Mouse (Mus musculus): ENCODE measurements around the gene Hist1h2bh. TPM values are rescaled to one million over a fixed set of nuclear protein-coding genes. Genes with fewer than 3 reads are reported as not detected.

Gene Hist1h2bh
- polyA plus RNA-seq, 1 experiment from 2014 or later = 0.31 TPM

DNA sequence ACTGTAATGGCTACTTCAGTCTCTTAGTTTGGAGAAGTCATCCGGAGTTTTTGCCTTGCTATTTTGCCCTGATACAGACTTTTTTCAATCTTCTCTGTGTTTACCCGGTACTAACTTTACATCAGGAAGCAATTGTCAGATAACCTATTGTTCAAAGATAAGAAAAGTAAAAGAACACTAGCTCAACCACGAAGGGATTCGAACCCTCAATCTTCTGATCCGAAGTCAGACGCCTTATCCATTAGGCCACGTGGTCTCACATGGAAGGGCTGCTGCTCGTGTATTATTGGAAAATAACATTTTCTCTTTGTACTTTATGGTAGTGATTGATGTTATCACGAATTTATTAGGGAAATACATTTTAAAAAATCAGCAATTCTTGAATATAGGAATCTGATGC is 39.4 kb downstream of the Hist1h2bh start:
- Histone ChIP-seq H3K27ac (no peak overlapping the region), H3K4me2 (replicated peaks) (no peak overlapping the region), H3K9me3 (no peaks in the 10 kb centered on the region), H3K4me1 (replicated peaks) (peaks cover 14% of the 10 kb centered on the region), H3K9ac (replicated peaks) (no peak overlapping the region), H3K4me3 (replicated peaks) (no peak overlapping the region), H3K36me3 (no peaks in the 10 kb centered on the region), H3K27me3 (peaks cover 28% of the 10 kb centered on the region)
- no peak for ATAC-seq
- WGBS = 3% methylated on average over 9 of the region's 9 CpGs

DNA sequence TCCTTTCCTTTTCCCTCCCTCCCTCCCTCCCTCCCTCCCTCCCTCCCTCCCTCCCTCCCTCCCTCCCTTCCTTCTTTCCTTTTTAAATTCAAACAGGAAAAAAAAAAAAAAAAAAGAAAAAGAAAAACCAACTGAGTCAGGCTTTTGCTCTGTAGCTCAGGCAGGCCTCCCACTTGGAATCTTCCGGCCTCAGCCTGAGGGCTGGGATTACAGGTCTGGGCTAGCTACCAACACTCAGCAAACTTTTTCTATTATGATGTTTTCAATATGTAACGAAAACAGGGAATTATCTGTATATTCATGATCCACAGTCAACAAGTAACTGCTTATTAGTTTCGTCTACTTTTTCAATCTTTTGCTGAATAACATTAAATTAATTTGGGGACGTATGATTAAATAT is 40.3 kb downstream of the Hist1h2bh start:
- Histone ChIP-seq H3K36me3 (no peaks in the 10 kb centered on the region), H3K4me1 (replicated peaks) (peaks cover 21% of the 10 kb centered on the region), H3K27ac (no peak overlapping the region), H3K27me3 (peaks cover 35% of the 10 kb centered on the region), H3K4me2 (replicated peaks) (no peak overlapping the region), H3K9ac (replicated peaks) (no peak overlapping the region), H3K9me3 (no peaks in the 10 kb centered on the region), H3K4me3 (replicated peaks) (no peak overlapping the region)
- WGBS = 37% methylated on average over 4 of the region's 4 CpGs
- ATAC-seq = no peak

- no peak overlapping the region for H3K27ac ChIP-seq
- H3K4me3 ChIP-seq (replicated peaks) = no peak overlapping the region
- H3K9ac ChIP-seq (replicated peaks) = no peak overlapping the region
- H3K36me3 ChIP-seq = no peaks in the 10 kb centered on the region
- WGBS = 30% methylated on average over 9 of the region's 9 CpGs
- no peak overlapping the region for H3K4me2 ChIP-seq (replicated peaks)
- peaks cover 29% of the 10 kb centered on the region for H3K27me3 ChIP-seq
- peaks cover 21% of the 10 kb centered on the region for H3K4me1 ChIP-seq (replicated peaks)
- H3K9me3 ChIP-seq = no peaks in the 10 kb centered on the region
- ATAC-seq = no peak
Measured at GRCm38 (mm10) chr13:23502031-23502567, 41.1 kb downstream of the Hist1h2bh start.

GRCm38 (mm10) chr13:23501511-23501910 is 41.7 kb downstream of the Hist1h2bh start:
- Histone ChIP-seq H3K27me3 (peaks cover 28% of the 10 kb centered on the region), H3K36me3 (no peaks in the 10 kb centered on the region), H3K9me3 (no peaks in the 10 kb centered on the region), H3K4me2 (replicated peaks) (0 out of 2 replicates have a peak overlapping the region, but pooled peaks have one; percentile 15), H3K27ac (no peak overlapping the region), H3K9ac (replicated peaks) (no peak overlapping the region), H3K4me3 (replicated peaks) (no peak overlapping the region), H3K4me1 (replicated peaks) (peaks cover 21% of the 10 kb centered on the region)
- WGBS = 22% methylated on average over 5 of the region's 5 CpGs
- no peak for ATAC-seq

DNA sequence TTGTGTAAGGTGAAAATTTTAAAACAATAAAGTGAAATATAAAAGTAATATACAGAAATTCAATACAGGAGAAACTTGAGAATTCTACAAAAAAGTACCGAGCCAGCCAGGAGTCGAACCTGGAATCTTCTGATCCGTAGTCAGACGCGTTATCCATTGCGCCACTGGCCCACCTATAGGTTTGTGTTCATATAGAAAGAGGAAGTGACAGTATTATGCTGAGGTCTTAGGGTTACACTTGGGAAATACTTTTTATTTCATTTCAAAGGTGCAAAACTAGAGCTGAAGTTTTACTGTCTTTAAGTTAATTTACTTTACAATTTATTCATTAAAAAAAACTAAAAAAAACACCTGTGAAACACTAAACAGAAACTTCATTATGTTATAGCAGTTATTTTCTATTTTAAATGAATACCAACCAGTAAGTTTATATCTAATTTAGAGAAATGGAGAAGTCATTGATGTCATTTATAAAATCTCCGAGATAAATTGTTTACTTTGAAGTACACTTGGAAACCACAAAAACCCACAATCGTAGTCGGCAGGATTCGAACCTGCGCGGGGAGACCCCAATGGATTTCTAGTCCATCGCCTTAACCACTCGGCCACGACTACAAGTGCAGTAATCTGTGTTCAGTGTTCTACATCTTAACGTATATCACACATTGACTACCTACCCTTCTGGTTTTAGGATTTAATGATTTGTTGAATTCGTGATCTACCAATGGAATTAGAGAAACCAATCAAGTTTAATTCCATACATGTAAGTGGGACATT is 42.6 kb downstream of the Hist1h2bh start:
- peaks cover 24% of the 10 kb centered on the region for H3K27me3 ChIP-seq
- no peak overlapping the region for H3K27ac ChIP-seq
- no peak overlapping the region for H3K4me2 ChIP-seq (replicated peaks)
- ATAC-seq = no peak
- H3K9ac ChIP-seq (replicated peaks) = no peak overlapping the region
- no peaks in the 10 kb centered on the region for H3K9me3 ChIP-seq
- no peaks in the 10 kb centered on the region for H3K36me3 ChIP-seq
- no peak overlapping the region for H3K4me3 ChIP-seq (replicated peaks)
- H3K4me1 ChIP-seq (replicated peaks) = peaks cover 16% of the 10 kb centered on the region
- WGBS = under 1% methylated on average over 17 of the region's 17 CpGs

DNA sequence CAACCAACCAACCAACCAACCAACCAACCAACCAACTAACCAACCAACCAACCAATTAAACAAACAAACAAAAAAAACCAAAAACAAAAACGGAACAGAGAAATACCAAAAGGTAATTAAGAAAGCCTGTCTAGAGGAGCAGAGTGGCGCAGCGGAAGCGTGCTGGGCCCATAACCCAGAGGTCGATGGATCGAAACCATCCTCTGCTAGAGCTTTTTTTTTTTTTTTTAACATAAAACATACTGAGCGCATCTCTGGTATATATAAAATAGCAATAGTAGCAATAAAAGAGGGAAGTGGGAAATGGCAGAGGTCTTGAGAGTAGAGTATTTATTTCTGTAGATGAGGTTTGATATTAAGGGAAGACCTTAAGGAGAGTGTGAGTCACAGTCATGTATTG is 43.2 kb downstream of the Hist1h2bh start:
- no peaks in the 10 kb centered on the region for H3K36me3 ChIP-seq
- no peak overlapping the region for H3K9ac ChIP-seq (replicated peaks)
- no peak overlapping the region for H3K4me3 ChIP-seq (replicated peaks)
- H3K4me2 ChIP-seq (replicated peaks) = no peak overlapping the region
- H3K27me3 ChIP-seq = peaks cover 21% of the 10 kb centered on the region
- no peaks in the 10 kb centered on the region for H3K9me3 ChIP-seq
- H3K4me1 ChIP-seq (replicated peaks) = peaks cover 10% of the 10 kb centered on the region; the same call in 1 of the 2 replicates
- no peak for ATAC-seq
- WGBS = 6% methylated on average over 7 of the region's 7 CpGs
- no peak overlapping the region for H3K27ac ChIP-seq

DNA sequence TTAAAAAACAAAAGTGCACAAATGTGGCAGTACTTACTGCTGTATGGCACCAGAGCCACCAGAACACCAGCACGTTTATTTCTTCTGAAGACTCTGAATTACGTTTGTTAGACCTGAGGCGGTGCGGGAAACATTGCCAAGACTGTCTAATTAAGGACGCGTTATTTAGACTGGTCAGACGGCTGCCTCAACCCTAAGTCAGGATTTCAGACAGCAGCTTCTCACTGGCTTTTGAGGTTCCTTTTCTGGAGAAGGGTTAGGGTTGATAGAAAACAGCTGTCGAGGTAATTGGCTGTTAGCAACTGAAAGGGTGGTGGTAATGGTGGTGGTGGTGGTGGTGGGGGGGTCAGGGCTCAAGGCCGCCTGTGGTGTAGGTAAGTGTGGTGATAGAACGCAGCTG is 44.5 kb downstream of the Hist1h2bh start:
- WGBS = 7% methylated on average over 10 of the region's 10 CpGs
- Histone ChIP-seq H3K4me1 (replicated peaks) (peaks cover 9% of the 10 kb centered on the region; the same call in 1 of the 2 replicates), H3K4me3 (replicated peaks) (peak overlapping the region; percentile 15), H3K36me3 (no peaks in the 10 kb centered on the region), H3K4me2 (replicated peaks) (peak overlapping the region; percentile 28), H3K9ac (replicated peaks) (no peak overlapping the region), H3K27me3 (peaks cover 21% of the 10 kb centered on the region), H3K27ac (no peak overlapping the region), H3K9me3 (no peaks in the 10 kb centered on the region)
- ATAC-seq = no peak

DNA sequence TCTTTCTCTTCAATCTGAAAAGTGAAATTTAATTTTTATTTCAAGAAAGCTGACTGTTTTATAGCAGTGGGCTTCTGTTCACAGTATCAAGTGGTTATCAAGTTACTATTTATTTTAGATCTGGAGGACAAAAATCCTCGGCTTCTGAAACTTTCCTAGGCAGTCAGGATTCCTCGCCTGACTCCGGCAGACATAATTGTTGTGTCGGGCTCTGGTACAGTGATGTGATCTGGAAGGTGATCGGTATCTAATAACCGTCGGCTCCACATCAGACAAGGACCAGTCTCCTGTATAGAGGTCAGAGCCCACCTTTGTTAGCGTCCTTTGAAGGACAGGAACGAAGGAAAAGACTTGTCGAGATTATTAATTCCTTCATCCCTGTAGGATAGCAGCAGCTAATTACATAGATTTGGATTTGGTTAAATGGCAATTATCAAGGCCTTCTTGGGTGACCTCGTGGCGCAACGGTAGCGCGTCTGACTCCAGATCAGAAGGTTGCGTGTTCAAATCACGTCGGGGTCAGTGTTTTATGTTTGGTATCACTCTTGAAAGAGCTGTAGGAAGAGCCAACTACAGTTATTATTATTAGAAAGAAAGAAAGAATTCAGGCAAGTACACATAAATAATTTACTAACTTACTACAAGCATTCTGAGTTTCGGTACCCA is 45.4 kb downstream of the Hist1h2bh start:
- no peaks in the 10 kb centered on the region for H3K36me3 ChIP-seq

DNA sequence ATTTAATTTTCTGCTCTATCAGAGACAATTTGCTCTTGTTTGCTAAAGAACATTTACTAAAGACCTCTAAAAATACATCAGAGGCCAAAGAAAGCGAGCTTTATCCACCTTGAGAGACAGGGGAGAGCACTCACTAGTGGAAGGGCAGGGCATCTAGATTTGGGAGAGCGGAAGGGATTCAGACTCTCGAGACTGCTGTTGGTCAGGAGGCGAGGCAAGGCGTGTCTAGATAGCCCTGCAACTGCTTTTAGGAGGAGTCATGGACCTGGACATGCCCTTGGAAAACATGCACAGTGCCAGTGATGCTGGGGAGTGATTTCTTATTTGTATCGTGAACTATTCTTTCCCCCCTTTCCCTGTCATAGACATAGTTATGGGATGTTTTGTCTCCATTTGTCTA is 47.7 kb downstream of the Hist1h2bh start:
- Histone ChIP-seq H3K9ac (replicated peaks) (no peak overlapping the region), H3K27ac (no peak overlapping the region), H3K4me1 (replicated peaks) (peaks cover 18% of the 10 kb centered on the region), H3K36me3 (no peaks in the 10 kb centered on the region), H3K4me2 (replicated peaks) (no peak overlapping the region), H3K9me3 (no peaks in the 10 kb centered on the region), H3K27me3 (peaks cover 15% of the 10 kb centered on the region), H3K4me3 (replicated peaks) (no peak overlapping the region)
- 79% methylated on average over 6 of the region's 6 CpGs for WGBS
- ATAC-seq = no peak

More for the DNA sequence above, 45.4 kb downstream of the Hist1h2bh start:
- ATAC-seq = no peak
- Histone ChIP-seq H3K4me1 (replicated peaks) (peaks cover 9% of the 10 kb centered on the region; the same call in 1 of the 2 replicates), H3K27ac (no peak overlapping the region), H3K4me2 (replicated peaks) (peak overlapping the region; percentile 28), H3K9ac (replicated peaks) (no peak overlapping the region), H3K27me3 (peaks cover 21% of the 10 kb centered on the region), H3K9me3 (no peaks in the 10 kb centered on the region), H3K4me3 (replicated peaks) (no peak overlapping the region)
- 3% methylated on average over 19 of the region's 19 CpGs for WGBS

GRCm38 (mm10) chr13:23491990-23492389 is 51.2 kb downstream of the Hist1h2bh start:
- ATAC-seq = no peak
- H3K9ac ChIP-seq (replicated peaks) = peak overlapping the region; percentile 36; the same call in 1 of the 2 replicates
- no peaks in the 10 kb centered on the region for H3K36me3 ChIP-seq

More at GRCm38 (mm10) chr13:23491990-23492389, 51.2 kb downstream of the Hist1h2bh start:
- Histone ChIP-seq H3K9me3 (no peaks in the 10 kb centered on the region), H3K27me3 (peaks cover 6% of the 10 kb centered on the region), H3K4me1 (replicated peaks) (peaks cover 15% of the 10 kb centered on the region), H3K4me2 (replicated peaks) (peak overlapping the region; percentile 45), H3K4me3 (replicated peaks) (peak overlapping the region; percentile 31), H3K27ac (no peak overlapping the region)
- 4% methylated on average over 14 of the region's 14 CpGs for WGBS
